Mouse (Mus musculus) yolk sac, embryonic 10.5 days (tissue): ENCODE measurements at regions not wholly inside any gene's neighbourhood (a gene's known extent, or its start where the extent isn't known, plus 50 kb on each side); places are given as distances from the start of the nearest gene placed in this dataset.
"Not testable (repeated sequence)": the region's sequence is repeated elsewhere in the genome, so short reads cannot be mapped to it uniquely, and the experiment has no call there.

Experiments used
- DNase-seq: peaks from one replicate; pipeline ENCODE4 v3.0.0-alpha.2; 2017; ENCODE audit warnings: low spot score

GRCm38 (mm10) chr17:9278046-9278445 lies 143.8 kb upstream of the Gm17728 start:
- not testable (repeated sequence) for DNase-seq

- DNase-seq: no peak
Measured at GRCm38 (mm10) chr17:9279481-9279880, 142.4 kb upstream of the Gm17728 start.

- no peak for DNase-seq
Measured at GRCm38 (mm10) chr17:9281891-9282290, 140.0 kb upstream of the Gm17728 start.

- no peak for DNase-seq
Measured at GRCm38 (mm10) chr17:9282333-9283176, 139.3 kb upstream of the Gm17728 start.

- no peak for DNase-seq
Measured at GRCm38 (mm10) chr17:9286431-9286830, 135.4 kb upstream of the Gm17728 start.

GRCm38 (mm10) chr17:9286834-9287233 lies 135.0 kb upstream of the Gm17728 start:
- DNase-seq: no peak

- no peak for DNase-seq
Measured at GRCm38 (mm10) chr17:9287682-9288081, 134.2 kb upstream of the Gm17728 start.

- DNase-seq: no peak
Measured at GRCm38 (mm10) chr17:9291601-9292000, 130.3 kb upstream of the Gm17728 start.

- no peak for DNase-seq
Measured at GRCm38 (mm10) chr17:9292296-9292695, 129.6 kb upstream of the Gm17728 start.

GRCm38 (mm10) chr17:9296371-9296770 lies 125.5 kb upstream of the Gm17728 start:
- DNase-seq: no peak

GRCm38 (mm10) chr17:9298231-9298630 lies 123.6 kb upstream of the Gm17728 start:
- DNase-seq: no peak

- DNase-seq: no peak
Measured at GRCm38 (mm10) chr17:9301101-9301501, 120.8 kb upstream of the Gm17728 start.

- no peak for DNase-seq
Measured at GRCm38 (mm10) chr17:9308507-9308906, 113.4 kb upstream of the Gm17728 start.

- no peak for DNase-seq
Measured at GRCm38 (mm10) chr17:9322772-9323171, 99.1 kb upstream of the Gm17728 start.

- DNase-seq: no peak
Measured at GRCm38 (mm10) chr17:9328886-9329455, 92.9 kb upstream of the Gm17728 start.

- no peak for DNase-seq
Measured at GRCm38 (mm10) chr17:9357572-9358159, 64.2 kb upstream of the Gm17728 start.
